In genomic region chr2:97466243-97466793, GRCm38 (mm10) we compare ENCODE assay signal across 8 mouse cellular contexts.
DNase-seq lines count a peak whose midpoint lies in the region; ATAC-seq and TF ChIP-seq lines count a peak whose summit lies in the region.

No protein-coding gene starts in this region.

- H3K4me1 ChIP-seq in MEL (ENCODE audit: control insufficient read depth in 1 of 2, insufficient read depth in 2 of 2, low read length in 2 of 2) = no peaks in the 10 kb centered on the region
- H3K4me1 ChIP-seq in forebrain, postnatal 0 days (ENCODE audit: insufficient read depth) = no peaks in the 10 kb centered on the region

- peak; percentile 89 for ATAC-seq in forebrain, postnatal 0 days

- intact Hi-C loops in heart, postnatal 36 days (cut with DNase I) = loop anchor here (10.0 kb wide), 1 partner anchor 882 kb away; no protein-coding TSS in a partner anchor

- H3K79me2 ChIP-seq in MEL (ENCODE audit: control insufficient read depth, insufficient read depth, low read length, poor library complexity) = no peaks in the 10 kb centered on the region

- TF ChIP-seq POLR2A in MEL (IDR thresholded peaks at IDR 0.05; ENCODE audit: control insufficient read depth in 1 of 2, insufficient read depth in 1 of 2, low read depth in 1 of 2, low read length in 2 of 2, poor library complexity in 1 of 2) = no peak

- no peaks in the 10 kb centered on the region for H3K9me3 ChIP-seq in MEL (replicated peaks; ENCODE audit: insufficient read depth, low read length)
- no peaks in the 10 kb centered on the region for H3K9me3 ChIP-seq in forebrain, postnatal 0 days (ENCODE audit: low read length)

- no peaks in the 10 kb centered on the region for H3K36me3 ChIP-seq in MEL (ENCODE audit: control insufficient read depth in 1 of 2, insufficient read depth in 2 of 2, low read length in 2 of 2)
- H3K36me3 ChIP-seq in forebrain, postnatal 0 days (ENCODE audit: insufficient read depth) = no peaks in the 10 kb centered on the region

- H3K4me3 ChIP-seq in MEL (ENCODE audit: control insufficient read depth in 1 of 2, insufficient read depth in 1 of 2, low read depth in 2 of 2, low read length in 2 of 2) = no peak overlapping the region
- peak overlapping the region; percentile 68 for H3K4me3 ChIP-seq in forebrain, postnatal 0 days (ENCODE audit: low read depth, low read length)
- H3K4me3 ChIP-seq in layer of hippocampus, adult 2 months = peak overlapping the region; percentile 61

- H3K9ac ChIP-seq in MEL (ENCODE audit: control insufficient read depth, low read depth, low read length, poor library complexity, severe bottlenecking) = no peak overlapping the region
- H3K9ac ChIP-seq in forebrain, postnatal 0 days = peak overlapping the region; percentile 69

- peak overlapping the region; percentile 71 for H3K4me2 ChIP-seq in forebrain, postnatal 0 days (ENCODE audit: low read depth)

- no peak for TF ChIP-seq EP300 in MEL (IDR thresholded peaks at IDR 0.05; ENCODE audit: low read depth in 1 of 2, low read length in 2 of 2)

- DNase-seq in MEL (ENCODE audit: low read depth, low spot score) = peak; percentile 47
- peak; percentile 84 for DNase-seq in cerebellum, adult 11-12 months
- peak; percentile 94 for DNase-seq in forebrain, postnatal 0 days
- peak; percentile 65 to 71 for DNase-seq in heart, postnatal 36 days
- peak; percentile 92 to 96 for DNase-seq in layer of hippocampus, adult 2 months (ENCODE audit: low spot score in 2 of 2)
- peak; percentile 31 to 40 for DNase-seq in lung, adult 18-20 months
- peak; percentile 66 for DNase-seq in ovary, postnatal 10 days (ENCODE audit: low spot score)
- DNase-seq in urinary bladder, postnatal 10 days (ENCODE audit: low spot score) = peak; percentile 34

- H3K27me3 ChIP-seq in MEL (ENCODE audit: control insufficient read depth in 1 of 2, insufficient read depth in 2 of 2, low read length in 2 of 2) = no peaks in the 10 kb centered on the region
- H3K27me3 ChIP-seq in forebrain, postnatal 0 days (ENCODE audit: insufficient read depth, low read length) = no peaks in the 10 kb centered on the region

- H3K27ac ChIP-seq in MEL (ENCODE audit: control insufficient read depth, low read depth, low read length) = no peak overlapping the region
- peak overlapping the region; percentile 91 for H3K27ac ChIP-seq in forebrain, postnatal 0 days (ENCODE audit: low read depth, low read length)
- peak overlapping the region; percentile 94 for H3K27ac ChIP-seq in layer of hippocampus, adult 2 months

- 6% methylated on average over 25 of the region's 25 CpGs for WGBS in forebrain, postnatal 0 days

- TF ChIP-seq RAD21 in MEL (IDR thresholded peaks at IDR 0.05; ENCODE audit: low read depth, low read length) = peak; percentile 84

- peak; percentile 54 to 73 (median 73) for TF ChIP-seq CTCF in MEL (IDR thresholded peaks at IDR 0.05 in 2 of 3, conservative IDR thresholded peaks at IDR 0.05 in 1 of 3; ENCODE audit: control insufficient read depth in 1 of 3, insufficient read depth in 1 of 3, low read depth in 2 of 3, low read length in 3 of 3, poor library complexity in 1 of 3, severe bottlenecking in 1 of 3)
- TF ChIP-seq CTCF in forebrain, postnatal 0 days (IDR thresholded peaks at IDR 0.05; ENCODE audit: low read depth) = peak; percentile 96
- peak; percentile 93 for TF ChIP-seq CTCF in layer of hippocampus, adult 2 months (conservative IDR thresholded peaks at IDR 0.05)

TF ChIP-seq in MEL, 35 proteins besides CTCF, POLR2A, EP300 and RAD21:
- peak; percentile 79 for TF ChIP-seq SMC3 (IDR thresholded peaks at IDR 0.05; ENCODE audit: low read depth, low read length)
- no peak for TF ChIP-seq MAFK (IDR thresholded peaks at IDR 0.05; ENCODE audit: borderline replicate concordance, low read depth, low read length)
- peak; percentile 58 for TF ChIP-seq ZC3H11A (IDR thresholded peaks at IDR 0.05; ENCODE audit: low read depth, low read length)

Comparison
In these comparisons a context has a peak if more than half of its experiments do, and no peak if none do; other contexts are left out.
1. DNase-seq: peak in every context shown above with its lines; median percentile 94 in forebrain, postnatal 0 days; 94 in layer of hippocampus, adult 2 months; 84 in cerebellum, adult 11-12 months; 68 in heart, postnatal 36 days; 66 in ovary, postnatal 10 days; 47 in MEL; 36 in lung, adult 18-20 months; 34 in urinary bladder, postnatal 10 days.
2. H3K4me3 ChIP-seq: peak in forebrain, postnatal 0 days (single experiment) and layer of hippocampus, adult 2 months (single experiment); none in MEL (0 of 2).
3. Peak in every context shown above with its lines, with median percentiles within 50 percentile points of each other: CTCF ChIP-seq.